In genomic region chr6:125009129-125009180, GRCm38 (mm10) we compare ENCODE assay signal across 8 mouse cellular contexts. TPM values are rescaled to one million over a fixed set of nuclear protein-coding genes. Genes with fewer than 3 reads are reported as not detected.
DNase-seq lines count a peak whose midpoint lies in the region; ATAC-seq and TF ChIP-seq lines count a peak whose summit lies in the region.

Gene Zfp384, plus strand, starts transcription at chr6:125009145.

- H3K4me1 ChIP-seq in lung, postnatal 0 days (ENCODE audit: insufficient read depth, low read depth, low read length) = peaks cover 5% of the 10 kb centered on the region; the same call in 1 of the 2 replicates
- peaks cover 33% of the 10 kb centered on the region for H3K4me1 ChIP-seq in forebrain, embryonic 10.5 days
- peaks cover 12% of the 10 kb centered on the region for H3K4me1 ChIP-seq in liver, embryonic 11.5 days (replicated peaks; ENCODE audit: control insufficient read depth, insufficient read depth, low read length)
- H3K4me1 ChIP-seq in stomach, embryonic 16.5 days (ENCODE audit: control insufficient read depth, insufficient read depth, low read length) = peaks cover 8% of the 10 kb centered on the region

- ATAC-seq in lung, postnatal 0 days = no peak
- no peak for ATAC-seq in liver, embryonic 11.5 days (replicated peaks; ENCODE audit: low FRiP score)
- no peak for ATAC-seq in stomach, embryonic 16.5 days (ENCODE audit: insufficient read depth, low FRiP score)

- TF ChIP-seq CTCF in lung, postnatal 0 days (IDR thresholded peaks at IDR 0.05) = no peak

- H3K27ac ChIP-seq in lung, postnatal 0 days (ENCODE audit: low read length) = peak within 1 kb of the TSS; percentile 98
- H3K27ac ChIP-seq in forebrain, embryonic 10.5 days = peak within 1 kb of the TSS; percentile 99
- H3K27ac ChIP-seq in liver, embryonic 11.5 days (ENCODE audit: low read depth, low read length) = peak within 1 kb of the TSS; percentile 95
- peak within 1 kb of the TSS; percentile 98 for H3K27ac ChIP-seq in stomach, embryonic 16.5 days (ENCODE audit: low read length)

- peak within 1 kb of the TSS; percentile 77 for H3K4me2 ChIP-seq in lung, postnatal 0 days (replicated peaks; ENCODE audit: low read depth, low read length)
- peak within 1 kb of the TSS; percentile 84 for H3K4me2 ChIP-seq in liver, embryonic 11.5 days
- H3K4me2 ChIP-seq in stomach, embryonic 16.5 days (ENCODE audit: low read depth, low read length) = peak within 1 kb of the TSS; percentile 91

- peak within 1 kb of the TSS; percentile 82 for H3K9ac ChIP-seq in lung, postnatal 0 days (replicated peaks; ENCODE audit: low read depth)
- peak within 1 kb of the TSS; percentile 94 for H3K9ac ChIP-seq in liver, embryonic 11.5 days (ENCODE audit: low read depth, low read length)
- peak within 1 kb of the TSS; percentile 99 for H3K9ac ChIP-seq in stomach, embryonic 16.5 days (ENCODE audit: low read length)

- no peaks in the 10 kb centered on the region for H3K36me3 ChIP-seq in lung, postnatal 0 days (ENCODE audit: insufficient read depth, low read length)
- H3K36me3 ChIP-seq in forebrain, embryonic 10.5 days (replicated peaks) = peaks cover 35% of the 10 kb centered on the region
- H3K36me3 ChIP-seq in liver, embryonic 11.5 days (ENCODE audit: control insufficient read depth, insufficient read depth, low read length) = peaks cover 16% of the 10 kb centered on the region
- H3K36me3 ChIP-seq in stomach, embryonic 16.5 days (ENCODE audit: control insufficient read depth, insufficient read depth, low read length) = no peaks in the 10 kb centered on the region

- H3K4me3 ChIP-seq in lung, postnatal 0 days (ENCODE audit: low read depth, low read length) = peak within 1 kb of the TSS; percentile 80
- H3K4me3 ChIP-seq in forebrain, embryonic 10.5 days = peak within 1 kb of the TSS; percentile 92
- peak within 1 kb of the TSS; percentile 85 for H3K4me3 ChIP-seq in liver, embryonic 11.5 days (ENCODE audit: low read depth, low read length)
- peak within 1 kb of the TSS; percentile 77 for H3K4me3 ChIP-seq in stomach, embryonic 16.5 days (replicated peaks; ENCODE audit: low read length)

- no peaks in the 10 kb centered on the region for H3K9me3 ChIP-seq in lung, postnatal 0 days (ENCODE audit: low read length)
- H3K9me3 ChIP-seq in forebrain, embryonic 10.5 days = no peaks in the 10 kb centered on the region
- no peaks in the 10 kb centered on the region for H3K9me3 ChIP-seq in liver, embryonic 11.5 days (ENCODE audit: control insufficient read depth, low read length)
- no peaks in the 10 kb centered on the region for H3K9me3 ChIP-seq in stomach, embryonic 16.5 days (replicated peaks; ENCODE audit: control insufficient read depth, low read length)

- TF ChIP-seq EP300 in lung, postnatal 0 days (IDR thresholded peaks at IDR 0.05) = no peak

- no peak for DNase-seq in lung, postnatal 0 days (ENCODE audit: low spot score)
- DNase-seq in lung, adult 18-20 months = no peak
- DNase-seq in forebrain, embryonic 10.5 days (ENCODE audit: extremely low spot score, low spot score) = no peak
- DNase-seq in heart, postnatal 4 days = no peak
- DNase-seq in liver, embryonic 11.5 days (ENCODE audit: low spot score) = no peak
- DNase-seq in spleen, adult 18-20 months = no peak
- no peak for DNase-seq in B cell, adult 2 months

- no peaks in the 10 kb centered on the region for H3K27me3 ChIP-seq in lung, postnatal 0 days (replicated peaks; ENCODE audit: insufficient read depth, low read length)
- H3K27me3 ChIP-seq in forebrain, embryonic 10.5 days (ENCODE audit: poor library complexity, severe bottlenecking) = no peaks in the 10 kb centered on the region; the same call in 1 of the 2 replicates
- H3K27me3 ChIP-seq in liver, embryonic 11.5 days (replicated peaks; ENCODE audit: control insufficient read depth, insufficient read depth, low read length) = no peaks in the 10 kb centered on the region
- no peaks in the 10 kb centered on the region for H3K27me3 ChIP-seq in stomach, embryonic 16.5 days (ENCODE audit: control insufficient read depth, insufficient read depth, low read length)

- 0% methylated on average over 3 of the region's 3 CpGs for WGBS in lung, postnatal 0 days
- 0% methylated on average over 3 of the region's 3 CpGs for WGBS in forebrain, embryonic 10.5 days
- WGBS in liver, embryonic 11.5 days = 0% methylated on average over 2 of the region's 3 CpGs
- WGBS in stomach, embryonic 16.5 days = 0% methylated on average over 3 of the region's 3 CpGs

RNA-seq across cellular contexts. Expression of gene Zfp384, which starts in this region (rescaled TPM):
- polyA plus RNA-seq in lung, postnatal 0 days (2015; fragmentation: Nextera tagmentation; extraction: Ambion mirVana) = 8.6 and 9.9 TPM in 2 replicates
- 8.2 and 12.1 TPM in 2 replicates for polyA plus RNA-seq in forebrain, embryonic 10.5 days (2016; fragmentation: Nextera tagmentation; extraction: Ambion mirVana)
- 10 to 100 TPM; 28.5 to 30.7 TPM for total RNA-seq in heart, postnatal 4 days (2021)
- 7.6 and 7.9 TPM in 2 replicates for polyA plus RNA-seq in liver, embryonic 11.5 days (2014; fragmentation: Nextera tagmentation; extraction: Ambion mirVana)
- 9.3 and 12.8 TPM in 2 replicates for polyA plus RNA-seq in stomach, embryonic 16.5 days (2015; fragmentation: Nextera tagmentation; extraction: Ambion mirVana)
